ENCODE assay signal across 8 mouse cellular contexts in the genomic region with DNA sequence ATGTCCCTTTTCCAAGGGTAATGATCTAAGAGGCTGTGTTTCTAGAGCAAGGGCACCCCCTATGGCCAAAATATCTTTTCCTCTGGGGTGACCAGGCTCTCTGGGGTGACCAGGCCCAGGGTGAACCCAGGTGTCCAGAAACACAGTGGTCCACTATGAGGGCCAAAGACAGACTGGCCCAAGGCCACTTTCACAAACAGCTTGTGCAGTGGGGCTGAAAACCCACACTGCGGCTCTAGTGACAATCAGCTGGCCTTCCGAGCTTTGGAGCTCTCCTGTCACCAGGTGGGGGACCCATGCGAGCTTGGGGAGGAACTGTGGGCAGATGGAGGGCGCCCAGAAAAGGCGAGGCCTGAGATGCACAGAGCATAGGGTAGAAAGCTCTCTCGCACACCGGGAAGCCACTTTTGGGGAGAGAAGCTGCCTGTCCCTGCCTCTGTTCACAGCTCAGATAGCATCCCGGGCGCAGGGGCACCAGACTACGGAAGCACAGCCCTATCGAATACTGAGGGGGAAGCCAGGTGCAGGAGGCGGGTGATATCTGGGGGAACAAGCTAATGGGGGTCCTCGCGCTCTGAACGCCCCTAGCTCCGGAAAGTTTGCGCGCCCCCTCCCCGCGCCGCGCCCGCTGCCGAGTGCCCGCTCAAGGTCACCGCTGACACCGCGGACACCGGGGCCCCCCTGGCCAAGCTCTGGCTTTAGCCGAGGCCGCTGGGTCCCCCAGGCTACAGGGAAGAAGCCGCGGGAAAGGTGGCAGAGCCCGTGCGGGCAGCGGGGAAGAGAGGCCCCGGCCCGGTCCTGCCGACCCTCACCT. TPM values are rescaled to one million over a fixed set of nuclear protein-coding genes. Genes with fewer than 3 reads are reported as not detected.
DNase-seq lines count a peak whose midpoint lies in the region; ATAC-seq and TF ChIP-seq lines count a peak whose summit lies in the region.

No protein-coding gene starts in this region.

- 4% methylated on average over 25 of the region's 39 CpGs for WGBS in lung, postnatal 0 days
- 1% methylated on average over 29 of the region's 39 CpGs for WGBS in hindbrain, embryonic 11.5 days
- WGBS in neural tube, embryonic 13.5 days, result 2% methylated on average over 39 of the region's 39 CpGs

- no peaks in the 10 kb centered on the region for H3K9me3 ChIP-seq in lung, postnatal 0 days (ENCODE audit: low read length)
- no peaks in the 10 kb centered on the region for H3K9me3 ChIP-seq in hindbrain, embryonic 11.5 days (ENCODE audit: control insufficient read depth, low read length)
- H3K9me3 ChIP-seq in neural tube, embryonic 13.5 days, result no peaks in the 10 kb centered on the region

- DNase-seq in lung, postnatal 0 days (ENCODE audit: low spot score), result no peak
- no peak for DNase-seq in lung, postnatal 14 days
- DNase-seq in cerebellum, postnatal 4 days (ENCODE audit: low spot score in 2 of 2), result peak; percentile 28 to 37
- DNase-seq in hindbrain, embryonic 11.5 days (ENCODE audit: low spot score), result peak; percentile 43
- DNase-seq in layer of hippocampus, postnatal 14 days (ENCODE audit: low spot score in 2 of 2), result peak; percentile 52
- no peak for DNase-seq in gastrocnemius, postnatal 14 days
- DNase-seq in urinary bladder, postnatal 14 days (ENCODE audit: low spot score), result no peak

- TF ChIP-seq EP300 in lung, postnatal 0 days (IDR thresholded peaks at IDR 0.05), result no peak

- TF ChIP-seq CTCF in lung, postnatal 0 days (IDR thresholded peaks at IDR 0.05), result peak; percentile 15; the same call in 1 of the 2 replicates

- H3K27me3 ChIP-seq in lung, postnatal 0 days (replicated peaks; ENCODE audit: insufficient read depth, low read length), result peaks cover 24% of the 10 kb centered on the region
- H3K27me3 ChIP-seq in hindbrain, embryonic 11.5 days (ENCODE audit: control insufficient read depth, insufficient read depth, low read length), result peaks cover 16% of the 10 kb centered on the region
- H3K27me3 ChIP-seq in neural tube, embryonic 13.5 days, result peaks cover 56% of the 10 kb centered on the region

- intact Hi-C loops in gastrocnemius, postnatal 14 days (cut with DNase I; ENCODE audit: low total_unique reads), result no loop called here

- no peaks in the 10 kb centered on the region for H3K4me1 ChIP-seq in lung, postnatal 0 days (ENCODE audit: insufficient read depth, low read depth, low read length)
- no peaks in the 10 kb centered on the region for H3K4me1 ChIP-seq in hindbrain, embryonic 11.5 days (replicated peaks; ENCODE audit: control insufficient read depth, insufficient read depth, low read length)
- peaks cover 9% of the 10 kb centered on the region for H3K4me1 ChIP-seq in neural tube, embryonic 13.5 days (replicated peaks)

- ATAC-seq in lung, postnatal 0 days, result no peak
- peak; percentile 33; the same call in 1 of the 2 replicates for ATAC-seq in hindbrain, embryonic 11.5 days (ENCODE audit: low FRiP score)
- peak; percentile 25 for ATAC-seq in neural tube, embryonic 13.5 days (ENCODE audit: low read depth)

- no peak overlapping the region for H3K4me3 ChIP-seq in lung, postnatal 0 days (ENCODE audit: low read depth, low read length)
- H3K4me3 ChIP-seq in hindbrain, embryonic 11.5 days (ENCODE audit: low read depth, low read length), result peak overlapping the region; percentile 55
- H3K4me3 ChIP-seq in neural tube, embryonic 13.5 days, result peak overlapping the region; percentile 65

- no peak overlapping the region for H3K27ac ChIP-seq in lung, postnatal 0 days (ENCODE audit: low read length)
- no peak overlapping the region for H3K27ac ChIP-seq in hindbrain, embryonic 11.5 days (ENCODE audit: low read depth, low read length)
- H3K27ac ChIP-seq in neural tube, embryonic 13.5 days (replicated peaks), result no peak overlapping the region

- peak overlapping the region; percentile 30 for H3K4me2 ChIP-seq in lung, postnatal 0 days (replicated peaks; ENCODE audit: low read depth, low read length)
- peak overlapping the region; percentile 100 for H3K4me2 ChIP-seq in hindbrain, embryonic 11.5 days (replicated peaks; ENCODE audit: low read depth, low read length)
- H3K4me2 ChIP-seq in neural tube, embryonic 13.5 days, result peak overlapping the region; percentile 97

- no peaks in the 10 kb centered on the region for H3K36me3 ChIP-seq in lung, postnatal 0 days (ENCODE audit: insufficient read depth, low read length)
- H3K36me3 ChIP-seq in hindbrain, embryonic 11.5 days (ENCODE audit: control insufficient read depth, insufficient read depth, low read length), result no peaks in the 10 kb centered on the region
- no peaks in the 10 kb centered on the region for H3K36me3 ChIP-seq in neural tube, embryonic 13.5 days

- no peak overlapping the region for H3K9ac ChIP-seq in lung, postnatal 0 days (replicated peaks; ENCODE audit: low read depth)
- H3K9ac ChIP-seq in hindbrain, embryonic 11.5 days (ENCODE audit: low read depth, low read length), result peak overlapping the region; percentile 50
- H3K9ac ChIP-seq in neural tube, embryonic 13.5 days, result peak overlapping the region; percentile 81

RNA-seq across cellular contexts. Expression of a gene that starts 1.1 kb away (rescaled TPM):
- 0.63 and 2.1 TPM in 2 replicates for polyA plus RNA-seq in lung, postnatal 0 days (2015; fragmentation: Nextera tagmentation; extraction: Ambion mirVana)
- 4.2 and 5.2 TPM in 2 replicates for polyA plus RNA-seq in hindbrain, embryonic 11.5 days (2014; fragmentation: Nextera tagmentation; extraction: Ambion mirVana)
- 100 to 1,000 TPM; 310 to 322 TPM for total RNA-seq in layer of hippocampus, postnatal 14 days (2021)
- 22.0 and 23.4 TPM in 2 replicates for polyA plus RNA-seq in neural tube, embryonic 13.5 days (2015; fragmentation: Nextera tagmentation; extraction: Ambion mirVana)
- under 1 TPM; 0.27 to 0.53 TPM for total RNA-seq in gastrocnemius, postnatal 14 days (2021)

Comparison
In these comparisons a context has a peak if more than half of its experiments do, and no peak if none do; other contexts are left out.
1. DNase-seq: peak in cerebellum, postnatal 4 days (2 of 2), hindbrain, embryonic 11.5 days (single experiment) and layer of hippocampus, postnatal 14 days (2 of 2); none in lung, postnatal 0 days (single experiment), lung, postnatal 14 days (single experiment), gastrocnemius, postnatal 14 days (single experiment) and urinary bladder, postnatal 14 days (single experiment).
2. H3K4me2 ChIP-seq: peak in every context shown above with its lines; median percentile 100 in hindbrain, embryonic 11.5 days; 97 in neural tube, embryonic 13.5 days; 30 in lung, postnatal 0 days.